Mouse (Mus musculus) bone marrow, adult 2 months (tissue): ENCODE measurements around the gene Maml2.

Source experiments
- CTCF ChIP-seq: fragments of 200-500 bp; IDR thresholded peaks from 2 replicates; pipeline ENCODE4 v1.5.1; 2011; ENCODE audit warnings: low read length, control low read depth; ENCODE audit not compliant: control insufficient read depth, insufficient read depth
- POLR2A ChIP-seq: fragments of 200-500 bp; IDR thresholded peaks from 2 replicates; pipeline ENCODE4 v1.6.1; 2011; ENCODE audit warnings: low read depth, mild to moderate bottlenecking, control low read depth, low read length, borderline replicate concordance; ENCODE audit not compliant: control insufficient read depth

DNA sequence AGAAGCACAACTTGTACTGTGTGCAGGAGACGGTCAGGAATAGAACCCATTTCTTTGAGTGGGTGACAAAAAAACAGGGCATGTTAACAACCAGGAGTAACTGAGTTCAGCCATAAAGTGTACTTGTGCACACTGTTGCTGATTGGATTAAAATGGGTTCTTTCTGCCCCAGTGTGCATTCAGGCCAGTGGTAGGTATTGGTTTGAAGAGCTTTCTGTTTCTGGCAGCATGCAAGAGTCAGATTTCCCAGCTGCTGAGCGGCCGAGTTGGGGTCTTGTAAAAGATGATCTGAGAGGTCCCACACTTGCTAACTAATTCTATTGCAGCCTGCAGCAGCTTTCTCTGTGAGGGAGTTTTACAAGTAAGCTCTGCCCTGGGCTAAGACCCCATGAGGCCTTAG, 162.3 kb downstream of the Maml2 start:
- TF ChIP-seq POLR2A (no peak), CTCF (no peak)
